Mouse (Mus musculus): ENCODE data around the gene Dlx5. TPM values are rescaled to one million over a fixed set of nuclear protein-coding genes. Genes with fewer than 3 reads are reported as not detected.

The Dlx5 gene
- total RNA-seq, 2 experiments from 2014 or later, result 7.4 to 8.1 TPM

GRCm38 (mm10) chr6:6877981-6878840, 3.7 kb downstream of the Dlx5 start:
- no peak for DNase-seq (ENCODE audit: extremely low spot score in 1 of 2, low spot score in 2 of 2)
- intact Hi-C loops (cut with DNase I), result no loop called here

DNA sequence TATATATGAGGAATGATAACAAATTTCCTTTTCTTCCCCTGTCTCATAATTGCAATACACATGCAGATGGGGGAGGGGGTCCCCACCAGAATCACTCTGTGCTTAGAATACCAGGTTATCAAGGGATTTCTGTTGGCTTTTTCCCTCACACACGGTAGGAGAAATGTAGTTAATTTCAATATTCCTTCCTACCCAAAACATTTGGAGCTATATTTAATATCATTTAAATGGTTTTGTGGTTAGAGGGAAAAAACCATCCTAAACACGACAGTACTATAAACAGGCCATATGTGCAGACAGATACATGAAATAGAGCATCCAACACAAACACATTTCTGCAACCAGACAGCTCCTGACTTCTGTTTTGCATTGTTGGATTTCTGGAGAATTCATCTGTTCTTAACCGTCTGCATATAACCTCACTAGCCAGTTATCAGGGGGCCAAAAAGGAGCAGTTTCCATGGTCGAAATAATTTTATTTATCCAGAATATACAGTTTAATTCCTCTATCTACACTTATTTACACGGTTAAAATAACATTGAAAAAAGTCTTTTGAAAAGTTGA, 4.5 kb downstream of the Dlx5 start:
- intact Hi-C loops (cut with DNase I), result no loop called here

GRCm38 (mm10) chr6:6876731-6877130, 5.2 kb downstream of the Dlx5 start:
- no peak for DNase-seq (ENCODE audit: extremely low spot score in 1 of 2, low spot score in 2 of 2)
- intact Hi-C loops (cut with DNase I), result no loop called here

More for the DNA sequence above, 4.5 kb downstream of the Dlx5 start:
- DNase-seq (ENCODE audit: extremely low spot score in 1 of 2, low spot score in 2 of 2), result no peak

DNA sequence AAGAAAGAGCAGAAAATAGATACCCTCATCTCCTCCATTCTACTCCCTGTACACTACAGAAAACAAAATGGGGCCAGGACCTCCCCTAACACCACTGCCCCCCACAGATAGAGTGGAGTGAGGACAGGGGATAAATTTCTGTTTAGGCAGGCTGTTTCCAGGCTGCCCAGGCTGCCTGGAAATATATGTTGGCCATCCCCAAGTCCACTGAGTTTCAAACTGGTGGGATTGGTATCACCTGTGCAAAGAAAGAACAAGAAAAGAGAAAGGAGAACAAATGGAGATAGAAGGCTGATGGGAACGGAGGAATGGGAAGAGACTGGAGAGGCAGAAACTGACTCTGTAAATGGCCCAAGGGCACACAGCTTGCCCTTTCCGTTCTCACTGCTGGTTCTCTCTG, 5.7 kb downstream of the Dlx5 start:
- intact Hi-C loops (cut with DNase I), result no loop called here
- DNase-seq (ENCODE audit: extremely low spot score in 1 of 2, low spot score in 2 of 2), result no peak

- DNase-seq (ENCODE audit: extremely low spot score in 1 of 2, low spot score in 2 of 2), result no peak
- intact Hi-C loops (cut with DNase I), result loop anchor here (2.0 kb wide), 1 partner anchor 21 kb away; no protein-coding TSS in a partner anchor
These were observed 6.2 kb downstream of the Dlx5 start for GRCm38 (mm10) chr6:6875676-6876075.

DNA sequence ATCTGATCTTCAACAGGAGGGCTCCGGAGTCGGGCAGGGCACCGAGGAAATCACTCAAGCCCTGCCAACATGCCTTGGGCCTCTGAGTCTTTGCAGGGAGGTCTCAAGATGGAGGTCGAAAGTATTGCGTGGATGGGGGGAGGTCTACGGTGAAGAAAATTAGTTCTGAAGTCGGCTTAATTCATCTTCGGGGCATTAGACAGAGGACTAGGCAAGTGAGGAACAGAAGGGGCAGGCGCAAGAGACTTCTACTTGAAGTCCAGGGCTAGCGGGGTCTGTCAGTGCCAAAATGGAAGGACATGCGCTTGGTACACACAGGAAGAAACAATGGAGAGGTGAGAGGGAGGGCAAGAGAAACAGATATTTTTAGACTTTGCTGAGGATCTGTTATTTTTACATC, 6.7 kb downstream of the Dlx5 start:
- intact Hi-C loops (cut with DNase I), result loop anchor here (2.0 kb wide), 1 partner anchor 20 kb away; no protein-coding TSS in a partner anchor
- no peak for DNase-seq (ENCODE audit: extremely low spot score in 1 of 2, low spot score in 2 of 2)

GRCm38 (mm10) chr6:6874073-6874771, 7.7 kb downstream of the Dlx5 start:
- no peak for DNase-seq (ENCODE audit: extremely low spot score in 1 of 2, low spot score in 2 of 2)
- intact Hi-C loops (cut with DNase I), result loop anchor here (2.0 kb wide), 1 partner anchor 19 kb away; no protein-coding TSS in a partner anchor

DNA sequence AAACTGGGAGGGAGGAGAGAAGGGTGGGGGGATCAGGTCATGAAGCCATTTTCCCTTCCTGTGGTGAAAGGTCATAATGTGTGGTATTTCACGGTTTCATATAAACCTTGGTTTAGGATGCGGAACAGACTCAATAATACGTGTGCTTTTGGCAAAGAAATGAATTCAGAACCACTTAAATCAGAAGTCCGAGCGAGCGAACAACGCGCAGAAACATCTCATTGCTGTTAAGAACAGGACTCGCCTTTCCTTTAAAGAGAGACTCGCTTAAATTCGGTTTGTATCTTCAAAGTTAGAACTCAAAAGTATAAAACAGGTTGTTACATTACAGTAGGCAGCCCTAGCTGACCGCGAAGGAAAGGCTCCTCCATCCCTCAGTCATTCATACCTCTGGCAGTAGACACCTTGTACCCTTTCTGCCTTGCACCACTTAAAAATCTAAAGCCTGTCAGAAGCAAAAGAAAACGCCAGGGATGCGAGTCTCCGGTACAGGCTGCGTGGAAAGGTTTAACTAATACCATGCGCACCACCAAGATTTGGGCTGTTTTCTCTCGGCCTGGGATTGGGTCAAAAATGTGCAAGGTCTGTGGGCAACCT, 8.3 kb downstream of the Dlx5 start:
- DNase-seq (ENCODE audit: extremely low spot score in 1 of 2, low spot score in 2 of 2), result no peak
- intact Hi-C loops (cut with DNase I), result loop anchor here (2.0 kb wide), 1 partner anchor 19 kb away; no protein-coding TSS in a partner anchor

GRCm38 (mm10) chr6:6872873-6873272, 9.0 kb downstream of the Dlx5 start:
- DNase-seq (ENCODE audit: extremely low spot score in 1 of 2, low spot score in 2 of 2), result no peak
- intact Hi-C loops (cut with DNase I), result no loop called here

GRCm38 (mm10) chr6:6871692-6872091, 10.2 kb downstream of the Dlx5 start:
- intact Hi-C loops (cut with DNase I), result no loop called here
- no peak for DNase-seq (ENCODE audit: extremely low spot score in 1 of 2, low spot score in 2 of 2)

DNA sequence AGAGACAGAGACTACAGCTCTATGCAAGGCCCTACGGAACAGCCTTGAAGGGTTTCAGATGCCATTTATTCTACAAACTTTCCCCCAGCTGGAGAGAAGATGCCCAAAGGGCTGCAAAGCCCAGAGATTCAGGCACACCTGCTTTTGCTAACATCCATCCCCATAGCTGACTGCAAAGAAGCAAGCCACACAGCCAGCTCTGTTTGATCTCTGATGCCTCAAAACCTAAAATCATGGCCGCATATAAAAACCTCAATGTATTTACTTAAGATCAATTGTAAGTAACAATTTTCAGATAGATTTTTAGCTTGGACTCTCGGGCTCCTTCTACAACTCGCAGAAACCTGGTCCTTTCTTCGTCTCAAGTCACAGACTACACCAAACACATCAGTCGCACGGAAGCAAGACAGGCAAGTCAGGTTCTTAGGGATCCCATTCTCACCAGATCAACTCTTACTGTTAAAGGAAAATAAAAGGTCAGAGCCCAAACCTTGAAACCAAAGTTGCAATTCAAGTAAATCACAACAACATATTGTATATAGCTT, 10.9 kb downstream of the Dlx5 start:
- DNase-seq (ENCODE audit: extremely low spot score in 1 of 2, low spot score in 2 of 2), result no peak
- intact Hi-C loops (cut with DNase I), result no loop called here

DNA sequence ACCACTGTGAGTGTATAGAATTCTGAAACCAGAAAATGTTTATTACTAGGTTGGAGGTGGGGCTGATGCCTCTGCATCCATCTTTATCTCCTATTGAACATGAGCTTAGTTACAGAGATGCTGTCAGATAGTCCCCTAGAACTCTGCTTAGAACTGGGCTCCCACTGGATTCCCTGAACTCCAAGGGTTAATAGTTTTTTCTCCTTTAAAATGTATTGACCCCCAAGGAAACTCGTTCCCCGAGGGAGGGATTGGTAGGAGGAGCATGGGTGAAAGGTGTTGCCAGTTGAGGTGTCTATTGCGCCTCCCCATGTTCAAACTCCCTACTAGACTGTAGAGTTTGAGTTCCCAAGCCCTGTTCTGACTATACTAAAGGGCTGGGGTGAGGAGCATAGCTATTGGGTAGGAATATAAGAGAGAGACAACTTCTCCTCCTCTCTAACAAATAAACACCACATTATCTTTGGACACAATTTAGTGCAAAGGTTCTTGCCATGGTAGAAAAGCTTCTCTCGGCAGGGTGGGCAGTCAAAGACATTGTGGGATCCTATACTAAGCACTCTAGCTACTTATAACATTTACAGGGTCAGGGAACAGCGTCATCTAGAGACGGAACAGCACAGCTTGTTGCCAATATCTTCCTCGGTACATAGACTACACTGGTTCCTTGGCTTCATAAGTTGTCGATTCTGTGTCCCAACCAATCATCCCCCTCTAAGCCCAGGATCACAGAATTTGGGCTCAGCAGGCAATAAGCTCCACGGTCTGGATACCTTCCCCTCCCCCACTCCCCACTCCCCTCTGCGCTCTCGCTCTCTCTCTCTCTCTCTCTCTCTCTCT, 11.7 kb downstream of the Dlx5 start:
- DNase-seq (ENCODE audit: extremely low spot score in 1 of 2, low spot score in 2 of 2), result no peak
- intact Hi-C loops (cut with DNase I), result loop anchor here (10.0 kb wide), 1 partner anchor 295 kb away; the partner anchor contains the start of gene Sem1

DNA sequence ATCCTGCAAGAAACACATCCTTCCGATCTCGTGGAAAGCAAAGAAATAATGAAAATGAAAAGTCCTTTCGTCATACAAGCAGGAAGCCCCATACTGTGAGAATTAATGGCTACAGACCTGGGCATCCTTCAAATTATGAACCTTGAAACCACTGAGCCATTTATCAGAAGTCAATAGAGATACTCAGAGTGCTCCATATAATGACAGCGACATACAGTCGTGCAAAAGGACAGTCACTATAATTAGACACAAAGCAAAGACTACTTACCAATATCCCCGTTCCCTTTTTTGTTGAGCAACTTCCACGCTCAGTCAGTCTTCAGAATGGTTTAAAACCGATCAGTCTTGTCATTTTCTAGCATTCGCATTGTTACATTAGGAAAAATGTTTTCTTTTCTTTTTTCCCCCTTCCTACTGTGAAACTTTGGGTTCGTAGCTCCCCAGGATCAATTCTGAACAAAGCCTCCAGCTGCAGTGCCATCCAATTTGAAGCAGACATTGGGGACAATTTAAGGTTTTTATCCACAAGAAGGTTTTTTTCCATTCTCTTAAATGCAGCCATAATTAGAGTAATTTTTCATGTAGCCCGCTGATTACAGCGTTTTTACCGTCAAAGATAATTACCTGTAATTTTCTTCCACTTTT, 12.7 kb downstream of the Dlx5 start:
- DNase-seq (ENCODE audit: extremely low spot score in 1 of 2, low spot score in 2 of 2), result no peak
- intact Hi-C loops (cut with DNase I), result loop anchor here (10.0 kb wide), 1 partner anchor 294 kb away; the partner anchor contains the start of gene Sem1

- intact Hi-C loops (cut with DNase I), result loop anchor here (10.0 kb wide), 1 partner anchor 292 kb away; the partner anchor contains the start of gene Sem1
- DNase-seq (ENCODE audit: extremely low spot score in 1 of 2, low spot score in 2 of 2), result no peak
These were observed 14.9 kb downstream of the Dlx5 start for GRCm38 (mm10) chr6:6867031-6867430.

- intact Hi-C loops (cut with DNase I), result loop anchor here (10.0 kb wide), 1 partner anchor 290 kb away; the partner anchor contains the start of gene Sem1
- no peak for DNase-seq (ENCODE audit: extremely low spot score in 1 of 2, low spot score in 2 of 2)
These were observed 17.1 kb downstream of the Dlx5 start for GRCm38 (mm10) chr6:6864441-6865440.

- intact Hi-C loops (cut with DNase I), result loop anchor here (10.0 kb wide), 1 partner anchor 289 kb away; the partner anchor contains the start of gene Sem1
- no peak for DNase-seq (ENCODE audit: extremely low spot score in 1 of 2, low spot score in 2 of 2)
These were observed 17.9 kb downstream of the Dlx5 start for GRCm38 (mm10) chr6:6863955-6864354.

Measured in left cerebral cortex, postnatal 10 days (tissue).